Mouse (Mus musculus): ENCODE results near the gene Nfkbib. TPM values are rescaled to one million over a fixed set of nuclear protein-coding genes. Genes with fewer than 3 reads are reported as not detected.

Nfkbib gene
- polyA plus RNA-seq, 2 experiments from 2014 or later: 56.4 to 78.9 TPM

- ATAC-seq: peak; percentile 96
These were observed 986 bp downstream of the Nfkbib start, which contains the start of gene Sirt2 for GRCm38 (mm10) chr7:28766173-28766879. Gene Sirt2, plus strand, starts transcription at chr7:28766735.

- no peak for ATAC-seq
These were observed 2.1 kb downstream of the Nfkbib start for GRCm38 (mm10) chr7:28765211-28765610.

GRCm38 (mm10) chr7:28761907-28762306 is 5.4 kb downstream of the Nfkbib start:
- no peak for ATAC-seq

GRCm38 (mm10) chr7:28758623-28759022 is 8.7 kb downstream of the Nfkbib start:
- no peak for ATAC-seq

GRCm38 (mm10) chr7:28756079-28756478 is 11.2 kb downstream of the Nfkbib start, which contains the start of gene Ccer2:
Gene Ccer2, plus strand, starts transcription at chr7:28756174.
- no peak for ATAC-seq

GRCm38 (mm10) chr7:28749935-28750334 is 17.4 kb downstream of the Nfkbib start:
- ATAC-seq: no peak

- ATAC-seq: peak; percentile 97
These were observed 25.4 kb downstream of the Nfkbib start, which contains the start of the genes Mrps12 and Sars2 for GRCm38 (mm10) chr7:28741709-28742438. Gene Mrps12, minus strand, starts transcription at chr7:28741820. Gene Sars2, plus strand, starts transcription at chr7:28741992.

- no peak for ATAC-seq
These were observed 26.0 kb downstream of the Nfkbib start for GRCm38 (mm10) chr7:28741368-28741708.

- ATAC-seq: no peak
These were observed 26.4 kb downstream of the Nfkbib start for GRCm38 (mm10) chr7:28740949-28741348.

- no peak for ATAC-seq
These were observed 27.5 kb downstream of the Nfkbib start for GRCm38 (mm10) chr7:28739829-28740228.

- no peak for ATAC-seq
These were observed 31.6 kb downstream of the Nfkbib start for GRCm38 (mm10) chr7:28735701-28736100.

GRCm38 (mm10) chr7:28733211-28733610 is 34.1 kb downstream of the Nfkbib start:
- no peak for ATAC-seq

- ATAC-seq: peak; percentile 63
These were observed 34.8 kb downstream of the Nfkbib start for GRCm38 (mm10) chr7:28732341-28733142.

- ATAC-seq: no peak
These were observed 39.5 kb downstream of the Nfkbib start for GRCm38 (mm10) chr7:28727649-28728340.

GRCm38 (mm10) chr7:28726600-28726999 is 40.7 kb downstream of the Nfkbib start:
- peak; percentile 66 for ATAC-seq

GRCm38 (mm10) chr7:28724613-28725012 is 42.7 kb downstream of the Nfkbib start:
- ATAC-seq: no peak

- no peak for ATAC-seq
These were observed 45.2 kb downstream of the Nfkbib start for GRCm38 (mm10) chr7:28722079-28722478.

- no peak for ATAC-seq
These were observed 46.4 kb downstream of the Nfkbib start for GRCm38 (mm10) chr7:28720753-28721537.

GRCm38 (mm10) chr7:28719650-28720049 is 47.7 kb downstream of the Nfkbib start:
- ATAC-seq: no peak

GRCm38 (mm10) chr7:28719159-28719558 is 48.2 kb downstream of the Nfkbib start:
- no peak for ATAC-seq

GRCm38 (mm10) chr7:28717726-28718125 is 49.6 kb downstream of the Nfkbib start:
- ATAC-seq: no peak
